Mouse (Mus musculus) stomach, embryonic 16.5 days (tissue): ENCODE data around the gene Pbx4. TPM values are rescaled to one million over a fixed set of nuclear protein-coding genes. Genes with fewer than 3 reads are reported as not detected.

ENCODE experiments used
- ATAC-seq: fragments of 200-750 bp; cut with Nextera tagmentation; 2 replicates; pipeline ENCODE4 v1.8.0; 2017; ENCODE audit warnings: moderate number of reproducible peaks, moderate TSS enrichment; ENCODE audit not compliant: insufficient read depth, low FRiP score
- H3K27ac ChIP-seq: fragments of 300-500 bp; sonication (generic); 2 replicates; pipeline ENCODE4 v1.5.1; 2014; ENCODE audit warnings: low read length
- H3K27me3 ChIP-seq: fragments of 300-500 bp; sonication (generic); 2 replicates; pipeline ENCODE4 v1.6.1; 2014; ENCODE audit warnings: low read length, control low read depth, mixed read lengths; ENCODE audit not compliant: control insufficient read depth, insufficient read depth
- H3K36me3 ChIP-seq: fragments of 300-500 bp; sonication (generic); 2 replicates; pipeline ENCODE4 v1.6.1; 2014; ENCODE audit warnings: low read length; ENCODE audit not compliant: control insufficient read depth, insufficient read depth
- H3K4me1 ChIP-seq: fragments of 300-500 bp; sonication (generic); 2 replicates; pipeline ENCODE4 v1.6.1; 2014; ENCODE audit warnings: low read length, control low read depth, mixed read lengths; ENCODE audit not compliant: control insufficient read depth, insufficient read depth
- H3K4me2 ChIP-seq: fragments of 300-500 bp; sonication (generic); 2 replicates; pipeline ENCODE4 v1.6.1; 2014; ENCODE audit warnings: low read depth, low read length, mixed read lengths
- H3K4me3 ChIP-seq: fragments of 300-500 bp; sonication (generic); replicated peaks from 2 replicates; pipeline ENCODE4 v1.5.1; 2014; ENCODE audit warnings: mild to moderate bottlenecking, low read length
- H3K9ac ChIP-seq: fragments of 300-500 bp; sonication (generic); 2 replicates; pipeline ENCODE4 v1.6.1; 2014; ENCODE audit warnings: low read length
- H3K9me3 ChIP-seq: fragments of 300-500 bp; sonication (generic); replicated peaks from 2 replicates; pipeline ENCODE4 v1.6.1; 2016; ENCODE audit warnings: low read length, control low read depth; ENCODE audit not compliant: control insufficient read depth
- WGBS: fragments of 180-500 bp; shearing (Covaris S2); extraction: QIAGEN DNeasy Blood & Tissue Kit; methylation state at CpG from one replicate; pipeline ENCODE4 v1.1.7; 2014; 5-methylcytosine and 5-hydroxymethylcytosine counted together
- polyA plus RNA-seq: library from polyadenylated mRNA; unstranded; fragments of >200 nt; fragmentation: Nextera tagmentation; extraction: Ambion mirVana; gene quantifications from 2 replicates; pipeline ENCODE4 v1.2.1, GENCODE M21; 2015

The Pbx4 gene
- polyA plus RNA-seq, 1 experiment from 2014 or later: 3.1 TPM

DNA sequence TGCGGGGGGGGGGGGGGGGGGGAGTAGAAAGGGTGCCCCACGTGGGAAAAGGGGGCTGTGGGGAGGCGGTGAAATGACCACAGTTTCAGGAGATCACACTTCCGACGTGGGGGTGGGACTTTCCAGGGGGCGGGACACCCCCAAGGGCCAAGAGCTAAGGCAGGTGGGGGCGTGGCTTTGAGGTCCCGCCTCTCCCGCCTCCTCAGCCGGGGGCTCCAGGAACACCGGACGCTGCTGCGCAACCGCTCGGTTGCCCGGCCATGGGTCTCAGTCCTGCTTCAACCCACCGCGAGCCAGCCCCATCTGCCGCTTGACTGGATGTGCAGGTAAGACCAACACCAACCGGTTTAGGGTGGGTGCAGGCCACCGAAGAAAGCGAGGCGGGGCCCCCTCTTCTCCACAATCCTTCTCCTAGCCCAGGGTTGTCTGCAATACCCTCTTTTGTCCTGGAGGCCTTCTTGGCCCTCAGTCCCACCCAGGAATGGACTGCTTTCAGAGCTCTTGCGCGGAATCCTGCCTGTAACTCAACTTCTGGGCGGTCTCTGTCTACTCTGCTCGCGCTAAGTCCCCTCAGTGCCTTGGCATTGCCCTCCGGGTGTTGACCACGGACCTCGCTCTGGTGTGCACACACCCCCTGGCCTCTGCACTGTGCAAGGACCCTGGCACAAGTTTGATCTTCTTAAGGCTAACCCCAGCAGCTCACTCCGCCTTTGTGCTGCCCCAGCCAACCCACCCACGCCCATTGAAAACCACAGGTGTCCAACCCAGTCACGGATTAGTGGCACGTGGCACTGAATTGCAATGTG, 9.7 kb upstream of the Pbx4 start, which contains the start of gene Lpar2:
Gene Lpar2 (plus strand): TSS at position 44 of the 806 bp plus-strand sequence.
- peak within 1 kb of the TSS; percentile 74 for H3K9ac ChIP-seq
- ATAC-seq: peak; percentile 81; the same call in 1 of the 2 replicates
- peak within 1 kb of the TSS; percentile 66 for H3K4me3 ChIP-seq
- H3K36me3 ChIP-seq: no peaks in the 10 kb centered on the region
- peak within 1 kb of the TSS; percentile 86 for H3K4me2 ChIP-seq
- H3K9me3 ChIP-seq: no peaks in the 10 kb centered on the region
- H3K4me1 ChIP-seq: peaks cover 10% of the 10 kb centered on the region; the same call in 1 of the 2 replicates
- peak within 1 kb of the TSS; percentile 51; the same call in 1 of the 2 replicates for H3K27ac ChIP-seq
- 2% methylated on average over 31 of the region's 35 CpGs for WGBS
- H3K27me3 ChIP-seq: no peaks in the 10 kb centered on the region

- ATAC-seq: no peak
- WGBS: 92% methylated on average over 12 of the region's 12 CpGs
Observed at GRCm38 (mm10) chr8:69826371-69826770, 5.9 kb upstream of the Pbx4 start.

DNA sequence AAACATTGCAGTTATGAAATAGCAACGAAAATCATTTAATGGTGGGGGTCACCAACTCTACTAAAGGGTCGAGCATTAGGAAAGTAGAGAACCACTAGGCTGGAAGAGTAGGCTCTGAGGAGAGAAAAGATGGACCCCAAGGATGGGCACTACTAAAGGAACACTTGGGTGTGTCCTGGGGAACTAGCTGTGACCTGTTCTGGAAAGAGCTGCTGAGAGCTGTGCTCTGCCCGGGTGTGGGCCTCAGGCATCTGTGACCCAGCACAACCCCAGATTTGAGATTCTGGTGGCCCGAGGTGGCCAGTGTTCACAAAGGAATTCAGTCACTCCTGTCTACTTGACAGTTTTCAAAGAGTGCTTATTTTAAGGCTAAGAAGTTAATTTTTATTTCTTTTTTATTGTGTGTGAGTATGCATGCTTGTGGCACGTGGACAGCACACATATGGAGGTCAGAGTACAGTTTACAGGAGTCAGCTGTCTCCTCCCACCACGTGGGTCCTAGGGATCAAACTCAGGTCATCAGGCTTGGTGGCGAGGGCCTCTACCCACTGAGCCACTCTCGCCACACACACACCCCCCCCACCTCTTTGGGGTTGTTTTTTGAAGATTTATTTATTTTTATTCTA, 4.9 kb downstream of the Pbx4 start:
- H3K4me1 ChIP-seq: peaks cover 5% of the 10 kb centered on the region; the same call in 1 of the 2 replicates
- H3K27me3 ChIP-seq: 0 out of 2 replicates have a peak, but pooled peaks cover 2% of the 10 kb centered on the region
- H3K4me3 ChIP-seq: no peak overlapping the region
- no peaks in the 10 kb centered on the region for H3K9me3 ChIP-seq
- no peak for ATAC-seq
- WGBS: 54% methylated on average over 8 of the region's 8 CpGs
- no peak overlapping the region for H3K9ac ChIP-seq
- H3K27ac ChIP-seq: no peak overlapping the region
- H3K36me3 ChIP-seq: no peaks in the 10 kb centered on the region
- no peak overlapping the region for H3K4me2 ChIP-seq

More at GRCm38 (mm10) chr8:69826371-69826770, 5.9 kb upstream of the Pbx4 start:
- no peak overlapping the region for H3K4me3 ChIP-seq
- H3K4me2 ChIP-seq: no peak overlapping the region
- H3K27me3 ChIP-seq: no peaks in the 10 kb centered on the region
- H3K9ac ChIP-seq: no peak overlapping the region
- H3K4me1 ChIP-seq: peaks cover 10% of the 10 kb centered on the region; the same call in 1 of the 2 replicates
- H3K9me3 ChIP-seq: no peaks in the 10 kb centered on the region
- no peaks in the 10 kb centered on the region for H3K36me3 ChIP-seq
- no peak overlapping the region for H3K27ac ChIP-seq

DNA sequence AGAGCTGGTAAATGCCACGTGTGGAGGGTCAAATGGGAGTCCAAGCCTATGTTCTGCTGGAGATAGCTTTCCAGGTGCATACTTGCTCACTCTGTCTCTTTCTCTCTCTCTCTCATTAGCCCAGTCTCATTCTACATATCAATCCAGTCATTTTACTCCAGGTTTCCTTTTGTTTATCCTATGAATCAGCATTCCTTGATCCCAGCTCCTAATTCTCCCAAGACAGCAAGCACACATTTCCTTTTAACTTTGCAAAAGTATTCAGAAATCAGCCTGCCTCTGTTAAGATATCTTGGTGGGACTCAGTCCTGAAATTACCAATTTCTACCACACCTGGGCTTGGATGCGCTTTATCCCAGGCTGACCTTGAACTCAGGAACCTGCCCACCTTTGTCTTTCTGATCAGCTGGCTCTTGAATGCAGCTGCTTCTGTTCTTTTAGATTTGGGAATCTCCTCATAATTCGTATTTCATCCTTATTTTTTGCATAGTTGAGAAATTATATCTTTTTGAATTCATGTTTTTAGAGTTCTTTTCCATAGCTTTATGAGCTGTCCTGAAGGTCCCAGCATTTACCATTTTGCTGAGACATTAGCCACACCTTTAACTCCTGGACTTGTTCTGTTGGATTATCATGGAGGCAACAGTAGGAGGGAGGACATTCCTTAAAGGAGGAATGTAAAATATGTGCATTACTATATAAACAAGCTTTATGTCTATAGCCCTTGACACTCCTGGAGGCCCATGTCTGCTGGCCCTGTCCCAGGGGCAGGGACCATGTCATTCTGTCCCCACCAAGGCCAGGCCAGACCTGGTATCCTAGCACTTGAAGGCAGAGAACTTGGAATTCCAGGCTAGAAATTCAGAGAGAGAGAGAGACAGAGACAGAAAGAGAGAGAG, 15.1 kb downstream of the Pbx4 start:
- H3K9ac ChIP-seq: no peak overlapping the region
- H3K4me2 ChIP-seq: no peak overlapping the region
- no peaks in the 10 kb centered on the region for H3K4me1 ChIP-seq
- H3K9me3 ChIP-seq: no peaks in the 10 kb centered on the region
- no peaks in the 10 kb centered on the region for H3K36me3 ChIP-seq
- H3K27ac ChIP-seq: no peak overlapping the region
- H3K4me3 ChIP-seq: no peak overlapping the region
- no peaks in the 10 kb centered on the region for H3K27me3 ChIP-seq
- WGBS: 61% methylated on average over 3 of the region's 3 CpGs
- ATAC-seq: no peak

GRCm38 (mm10) chr8:69848951-69849350, 16.7 kb downstream of the Pbx4 start:
- no peak overlapping the region for H3K4me3 ChIP-seq
- H3K4me1 ChIP-seq: no peaks in the 10 kb centered on the region
- no peaks in the 10 kb centered on the region for H3K36me3 ChIP-seq
- no peaks in the 10 kb centered on the region for H3K9me3 ChIP-seq
- H3K27ac ChIP-seq: peak overlapping the region; percentile 44
- WGBS: 58% methylated on average over 8 of the region's 8 CpGs
- no peaks in the 10 kb centered on the region for H3K27me3 ChIP-seq
- H3K4me2 ChIP-seq: no peak overlapping the region
- ATAC-seq: peak; percentile 87
- H3K9ac ChIP-seq: no peak overlapping the region

DNA sequence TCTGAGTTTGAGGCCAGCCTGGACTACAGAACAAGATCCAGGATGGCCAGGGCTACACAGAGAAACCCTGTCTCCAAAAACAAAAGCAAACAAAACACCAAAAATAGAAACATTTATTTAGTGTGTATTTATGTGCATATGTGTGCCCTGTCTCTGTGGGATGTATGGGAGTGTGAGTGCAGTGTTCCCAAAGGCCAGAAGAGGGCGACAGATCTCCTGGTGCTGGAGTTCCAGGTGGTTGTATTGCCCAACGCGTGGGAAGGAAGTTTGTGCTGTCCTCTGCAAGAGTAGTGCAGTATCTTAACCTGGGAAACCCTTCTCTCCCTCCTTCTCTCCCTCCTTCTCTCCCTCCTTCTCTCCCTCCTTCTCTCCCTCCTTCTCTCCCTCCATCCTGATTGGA, 17.6 kb downstream of the Pbx4 start:
- H3K9me3 ChIP-seq: no peaks in the 10 kb centered on the region
- H3K4me2 ChIP-seq: no peak overlapping the region
- WGBS: 46% methylated on average over 3 of the region's 3 CpGs
- H3K36me3 ChIP-seq: no peaks in the 10 kb centered on the region
- no peak for ATAC-seq
- no peak overlapping the region for H3K4me3 ChIP-seq
- no peak overlapping the region for H3K9ac ChIP-seq
- H3K27me3 ChIP-seq: no peaks in the 10 kb centered on the region
- no peak overlapping the region for H3K27ac ChIP-seq
- H3K4me1 ChIP-seq: no peaks in the 10 kb centered on the region

DNA sequence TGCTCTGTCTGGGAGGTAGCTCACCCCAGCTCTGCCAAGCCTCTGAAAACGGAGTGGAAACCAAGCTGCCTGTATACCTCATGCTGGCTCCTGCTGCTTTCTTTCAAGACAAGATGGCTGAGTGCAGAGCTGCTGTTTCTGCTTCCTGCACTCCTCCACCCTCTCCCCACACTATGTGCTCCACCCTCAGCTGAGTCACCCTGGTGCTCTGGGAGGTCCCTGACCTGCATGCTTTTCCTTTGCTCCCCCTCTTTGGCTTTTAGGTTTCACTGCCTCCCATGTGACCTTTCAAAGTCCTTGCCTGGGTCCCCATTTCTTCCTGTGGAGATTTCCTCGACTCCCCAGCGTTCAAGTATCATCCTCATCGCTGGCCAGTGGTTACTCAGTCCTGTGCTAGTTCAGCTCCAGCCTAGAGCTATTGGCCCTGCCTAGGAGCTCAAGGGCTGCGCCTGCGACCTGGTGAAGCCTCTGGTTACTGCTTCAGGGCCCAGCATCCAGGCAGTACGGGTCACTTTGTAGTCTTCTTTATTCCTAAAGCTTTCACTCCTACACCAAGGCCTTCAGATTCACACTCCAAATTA, 18.7 kb downstream of the Pbx4 start:
- Histone ChIP-seq H3K4me1 (no peaks in the 10 kb centered on the region), H3K9me3 (no peaks in the 10 kb centered on the region), H3K9ac (no peak overlapping the region), H3K27ac (no peak overlapping the region), H3K4me2 (no peak overlapping the region), H3K4me3 (no peak overlapping the region), H3K27me3 (no peaks in the 10 kb centered on the region), H3K36me3 (no peaks in the 10 kb centered on the region)
- ATAC-seq: no peak
- 81% methylated on average over 7 of the region's 7 CpGs for WGBS

- Histone ChIP-seq H3K9ac (no peak overlapping the region), H3K9me3 (no peaks in the 10 kb centered on the region), H3K27me3 (no peaks in the 10 kb centered on the region), H3K27ac (no peak overlapping the region), H3K4me2 (no peak overlapping the region), H3K36me3 (no peaks in the 10 kb centered on the region), H3K4me3 (no peak overlapping the region), H3K4me1 (no peaks in the 10 kb centered on the region)
- ATAC-seq: no peak
- WGBS: 91% methylated on average over 10 of the region's 10 CpGs
Observed at GRCm38 (mm10) chr8:69853869-69854268, 21.6 kb downstream of the Pbx4 start.
